Mouse (Mus musculus) heart, embryonic 11.5 days (tissue): ENCODE data around the gene Slc4a8. TPM values are rescaled to one million over a fixed set of nuclear protein-coding genes. Genes with fewer than 3 reads are reported as not detected.

Experiments used
- ATAC-seq: fragments of 200-750 bp; cut with Nextera tagmentation; replicated peaks from 2 replicates; pipeline ENCODE4 v1.8.0; 2017; ENCODE audit warnings: moderate library complexity; ENCODE audit not compliant: insufficient number of reproducible peaks, low FRiP score, low TSS enrichment
- H3K27ac ChIP-seq: fragments of 300-500 bp; sonication (generic); 2 replicates; pipeline ENCODE4 v1.5.1; 2014; ENCODE audit warnings: mild to moderate bottlenecking, low read depth, low read length
- H3K27me3 ChIP-seq: fragments of 300-500 bp; sonication (generic); 2 replicates; pipeline ENCODE4 v1.6.1; 2014; ENCODE audit warnings: mild to moderate bottlenecking, low read length, mixed read lengths; ENCODE audit not compliant: control insufficient read depth, insufficient read depth
- H3K36me3 ChIP-seq: fragments of 300-500 bp; sonication (generic); 2 replicates; pipeline ENCODE4 v1.6.1; 2014; ENCODE audit warnings: mild to moderate bottlenecking, low read length, moderate library complexity, mixed read lengths; ENCODE audit not compliant: control insufficient read depth, insufficient read depth
- H3K4me1 ChIP-seq: fragments of 300-500 bp; sonication (generic); 2 replicates; pipeline ENCODE4 v1.6.1; 2014; ENCODE audit warnings: low read length; ENCODE audit not compliant: control insufficient read depth, insufficient read depth
- H3K4me2 ChIP-seq: fragments of 300-500 bp; sonication (generic); 2 replicates; pipeline ENCODE4 v1.6.1; 2014; ENCODE audit warnings: mild to moderate bottlenecking, moderate library complexity
- H3K4me3 ChIP-seq: fragments of 300-500 bp; sonication (generic); 2 replicates; pipeline ENCODE4 v1.5.1; 2014; ENCODE audit warnings: low read depth, low read length
- H3K9ac ChIP-seq: fragments of 300-500 bp; sonication (generic); 2 replicates; pipeline ENCODE4 v1.6.1; 2014; ENCODE audit warnings: mild to moderate bottlenecking, low read depth, low read length, moderate library complexity
- H3K9me3 ChIP-seq: fragments of 300-500 bp; sonication (generic); replicated peaks from 2 replicates; pipeline ENCODE4 v1.6.1; 2016; ENCODE audit warnings: low read length; ENCODE audit not compliant: control insufficient read depth
- WGBS: fragments of 180-500 bp; shearing (Covaris S2); extraction: QIAGEN DNeasy Blood & Tissue Kit; methylation state at CpG from one replicate; pipeline ENCODE4 v1.1.7; 2014; ENCODE audit not compliant: insufficient replicate concordance; 5-methylcytosine and 5-hydroxymethylcytosine counted together
- polyA plus RNA-seq: library from polyadenylated mRNA; unstranded; fragments of >200 nt; fragmentation: Nextera tagmentation; extraction: Ambion mirVana; gene quantifications from 2 replicates; pipeline ENCODE4 v1.2.1, GENCODE M21; 2014

Slc4a8 gene
- polyA plus RNA-seq, 1 experiment from 2014 or later, result 2.0 TPM

- Histone ChIP-seq H3K4me1 (peaks cover 4% of the 10 kb centered on the region; the same call in 1 of the 2 replicates), H3K9ac (no peak overlapping the region), H3K36me3 (no peaks in the 10 kb centered on the region), H3K27ac (no peak overlapping the region), H3K4me3 (no peak overlapping the region), H3K4me2 (no peak overlapping the region), H3K27me3 (no peaks in the 10 kb centered on the region), H3K9me3 (no peaks in the 10 kb centered on the region)
- no peak for ATAC-seq
- WGBS, result 82% methylated on average over 3 of the region's 3 CpGs
Measured at GRCm38 (mm10) chr15:100748584-100748983, 13.0 kb upstream of the Slc4a8 start.

DNA sequence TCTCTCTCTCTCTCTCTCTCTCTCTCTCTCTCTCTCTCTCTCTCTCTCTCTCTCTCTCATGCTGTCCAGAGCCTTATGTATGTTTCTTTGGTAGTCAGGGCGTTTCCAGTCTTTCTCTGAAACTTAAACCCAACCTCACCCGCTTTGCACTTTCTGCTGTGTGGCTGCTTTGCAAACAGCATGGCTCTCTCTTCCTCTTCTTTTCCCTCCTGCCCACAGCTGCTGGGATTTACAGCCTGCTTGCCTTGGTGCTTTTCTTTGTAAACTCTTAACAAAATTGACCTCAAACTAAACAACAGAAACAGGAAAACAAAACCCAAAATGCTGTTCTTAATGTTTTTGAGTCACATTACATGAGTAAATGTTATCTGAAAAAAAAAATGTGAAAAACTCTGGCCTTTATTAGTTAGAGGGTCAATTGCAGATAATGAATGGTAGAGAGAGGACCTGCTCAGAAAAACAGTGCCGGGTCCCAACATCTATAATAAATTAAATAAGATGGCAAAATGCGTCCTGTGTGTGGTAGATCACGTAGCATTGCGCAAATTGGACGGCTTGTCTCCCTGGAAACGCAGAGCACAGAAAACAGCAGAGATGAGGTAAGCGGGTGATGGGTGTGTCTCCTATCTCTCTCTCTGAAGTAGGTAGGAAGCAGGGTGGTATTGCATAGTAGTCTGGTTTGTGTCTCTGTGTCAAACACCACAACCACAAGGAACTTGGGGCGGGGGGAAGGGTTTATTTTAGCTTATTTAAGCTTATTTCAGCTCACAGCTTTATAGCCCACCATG lies 11.6 kb upstream of the Slc4a8 start:
- Histone ChIP-seq H3K4me1 (peaks cover 4% of the 10 kb centered on the region; the same call in 1 of the 2 replicates), H3K4me2 (no peak overlapping the region), H3K36me3 (no peaks in the 10 kb centered on the region), H3K9ac (no peak overlapping the region), H3K9me3 (no peaks in the 10 kb centered on the region), H3K4me3 (no peak overlapping the region), H3K27me3 (peaks cover 3% of the 10 kb centered on the region; the same call in 1 of the 2 replicates), H3K27ac (no peak overlapping the region)
- no peak for ATAC-seq
- 68% methylated on average over 10 of the region's 10 CpGs for WGBS

- H3K4me1 ChIP-seq, result no peaks in the 10 kb centered on the region
- no peak overlapping the region for H3K4me3 ChIP-seq
- H3K4me2 ChIP-seq, result no peak overlapping the region
- H3K27me3 ChIP-seq, result peaks cover 3% of the 10 kb centered on the region; the same call in 1 of the 2 replicates
- H3K9ac ChIP-seq, result no peak overlapping the region
- no peak for ATAC-seq
- H3K27ac ChIP-seq, result no peak overlapping the region
- H3K9me3 ChIP-seq, result no peaks in the 10 kb centered on the region
- WGBS, result 60% methylated on average over 2 of the region's 2 CpGs
- no peaks in the 10 kb centered on the region for H3K36me3 ChIP-seq
Measured at GRCm38 (mm10) chr15:100752439-100752838, 9.1 kb upstream of the Slc4a8 start.

DNA sequence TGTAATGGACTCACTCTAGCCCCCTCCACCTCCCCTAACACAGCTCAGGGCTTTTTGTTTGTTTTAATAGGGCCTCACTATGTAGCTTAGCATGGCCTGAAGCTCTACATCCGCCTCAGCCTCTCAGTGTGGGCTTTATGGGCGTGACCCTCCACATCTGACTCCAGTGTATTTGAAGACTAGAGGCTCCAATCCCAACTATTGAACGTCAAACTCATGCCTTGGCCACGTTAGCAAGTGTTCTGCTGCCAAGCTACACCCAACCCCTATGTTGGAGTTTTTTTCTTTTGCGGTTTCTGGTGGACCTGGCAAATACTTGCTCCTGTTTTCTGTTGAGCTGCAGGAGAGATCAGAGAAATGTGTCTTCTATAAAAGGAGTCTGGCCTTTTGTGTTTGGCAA lies 8.5 kb upstream of the Slc4a8 start:
- Histone ChIP-seq H3K9me3 (no peaks in the 10 kb centered on the region), H3K27ac (no peak overlapping the region), H3K36me3 (no peaks in the 10 kb centered on the region), H3K4me2 (no peak overlapping the region), H3K4me1 (no peaks in the 10 kb centered on the region), H3K27me3 (peaks cover 3% of the 10 kb centered on the region; the same call in 1 of the 2 replicates), H3K4me3 (no peak overlapping the region), H3K9ac (no peak overlapping the region)
- 69% methylated on average over 5 of the region's 5 CpGs for WGBS
- no peak for ATAC-seq

DNA sequence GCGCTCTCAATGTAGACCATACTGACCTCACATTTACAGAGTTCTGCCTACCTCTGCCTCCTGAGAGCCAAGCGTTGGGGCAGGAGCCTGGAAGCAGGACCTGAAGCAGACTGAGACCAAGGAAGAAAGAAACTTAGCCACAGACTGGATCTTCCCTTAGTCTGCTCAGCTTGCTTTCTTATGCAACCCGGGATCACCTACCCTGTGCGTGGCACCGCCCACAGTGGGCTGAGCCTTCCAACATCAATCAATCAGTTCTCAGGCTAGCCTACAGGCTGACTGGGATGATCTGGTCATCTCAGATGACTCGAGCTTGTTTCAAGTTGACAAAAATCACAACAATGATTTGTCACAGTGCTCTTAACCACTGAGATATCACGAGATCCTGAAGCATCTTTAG lies 7.5 kb upstream of the Slc4a8 start:
- H3K4me2 ChIP-seq, result no peak overlapping the region
- H3K9me3 ChIP-seq, result no peaks in the 10 kb centered on the region
- H3K27me3 ChIP-seq, result peaks cover 3% of the 10 kb centered on the region; the same call in 1 of the 2 replicates
- H3K4me1 ChIP-seq, result no peaks in the 10 kb centered on the region
- no peak for ATAC-seq
- no peak overlapping the region for H3K9ac ChIP-seq
- WGBS, result 34% methylated on average over 7 of the region's 7 CpGs
- no peak overlapping the region for H3K27ac ChIP-seq
- no peak overlapping the region for H3K4me3 ChIP-seq
- no peaks in the 10 kb centered on the region for H3K36me3 ChIP-seq

DNA sequence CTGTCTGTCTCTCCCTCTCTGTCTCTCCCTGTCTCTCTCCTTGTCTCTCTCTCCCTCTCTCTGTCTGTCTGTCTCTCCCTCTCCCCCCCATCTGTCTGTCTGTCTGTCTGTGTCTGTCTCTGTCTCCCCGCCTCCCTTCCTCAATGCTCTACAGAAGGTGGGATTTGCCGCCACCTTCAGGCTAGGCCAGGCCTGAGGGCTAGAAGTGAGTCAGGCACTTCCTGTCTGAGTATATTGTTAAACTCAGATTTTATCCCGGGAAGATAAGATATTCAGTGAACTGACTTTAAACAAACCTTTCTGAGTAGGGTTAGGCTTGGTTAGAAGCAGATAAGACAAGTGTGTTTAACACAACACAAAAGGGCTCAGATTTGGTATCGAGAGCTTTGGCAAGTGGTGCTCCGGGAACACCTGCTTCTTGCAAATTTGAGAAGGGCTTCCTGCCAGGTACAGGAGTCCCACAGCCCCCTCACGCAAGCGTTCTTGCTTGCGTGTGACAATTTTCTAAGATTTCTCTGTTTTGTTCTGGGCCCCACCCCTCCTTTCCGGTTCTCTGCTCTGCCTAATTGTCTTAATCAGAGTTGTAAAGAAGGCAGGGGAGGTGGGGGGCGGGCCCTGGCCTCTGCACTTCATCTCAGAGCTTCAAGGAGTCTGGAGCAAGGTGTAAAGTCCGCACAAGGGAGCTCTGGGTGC lies 6.6 kb upstream of the Slc4a8 start:
- peak overlapping the region; percentile 52 for H3K4me2 ChIP-seq
- H3K27ac ChIP-seq, result no peak overlapping the region
- no peaks in the 10 kb centered on the region for H3K4me1 ChIP-seq
- no peaks in the 10 kb centered on the region for H3K9me3 ChIP-seq
- H3K27me3 ChIP-seq, result peaks cover 3% of the 10 kb centered on the region; the same call in 1 of the 2 replicates
- H3K4me3 ChIP-seq, result 0 out of 2 replicates have a peak overlapping the region, but pooled peaks have one; percentile 3
- H3K36me3 ChIP-seq, result no peaks in the 10 kb centered on the region
- ATAC-seq, result no peak
- no peak overlapping the region for H3K9ac ChIP-seq
- WGBS, result 8% methylated on average over 11 of the region's 11 CpGs

- no peak for ATAC-seq
- H3K4me2 ChIP-seq, result peak overlapping the region; percentile 52; the same call in 1 of the 2 replicates
- WGBS, result 63% methylated on average over 7 of the region's 8 CpGs
- H3K27me3 ChIP-seq, result peaks cover 3% of the 10 kb centered on the region; the same call in 1 of the 2 replicates
- H3K9me3 ChIP-seq, result no peaks in the 10 kb centered on the region
- H3K4me3 ChIP-seq, result no peak overlapping the region
- no peak overlapping the region for H3K9ac ChIP-seq
- no peak overlapping the region for H3K27ac ChIP-seq
- no peaks in the 10 kb centered on the region for H3K36me3 ChIP-seq
- no peaks in the 10 kb centered on the region for H3K4me1 ChIP-seq
Measured at GRCm38 (mm10) chr15:100755498-100755859, 6.1 kb upstream of the Slc4a8 start.

DNA sequence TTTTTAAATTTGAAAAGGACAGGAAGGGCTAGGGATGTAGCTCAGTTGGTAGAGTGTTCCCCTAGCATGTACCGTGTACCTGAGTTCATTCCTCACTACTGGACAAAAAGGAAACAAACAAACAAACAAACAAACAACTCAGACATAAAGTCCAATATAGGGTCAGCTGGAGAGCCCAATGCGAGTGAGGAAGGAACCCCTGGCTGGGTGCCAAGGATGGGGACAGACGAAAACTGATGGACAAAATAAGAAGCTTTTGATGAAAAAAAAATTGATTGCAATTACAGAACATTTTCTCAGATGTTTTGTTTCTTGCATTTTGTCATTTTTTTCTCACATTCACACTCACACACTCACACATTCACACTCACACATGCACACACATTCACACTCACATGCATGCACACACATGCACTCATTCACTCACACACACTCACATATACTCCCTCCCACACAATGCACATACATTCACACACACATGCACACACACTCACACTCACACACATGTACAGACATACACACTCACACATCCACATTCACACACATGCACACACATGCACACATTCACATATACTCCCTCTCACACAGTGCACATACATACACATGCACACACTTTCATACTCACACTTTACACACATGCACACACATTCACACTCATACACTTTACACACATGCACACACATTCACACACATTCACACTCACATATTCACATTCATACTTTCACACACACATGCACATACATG lies 5.5 kb upstream of the Slc4a8 start:
- no peaks in the 10 kb centered on the region for H3K9me3 ChIP-seq
- 76% methylated on average over 3 of the region's 3 CpGs for WGBS
- H3K27ac ChIP-seq, result no peak overlapping the region
- H3K4me2 ChIP-seq, result no peak overlapping the region
- ATAC-seq, result no peak
- no peaks in the 10 kb centered on the region for H3K36me3 ChIP-seq
- no peak overlapping the region for H3K9ac ChIP-seq
- H3K27me3 ChIP-seq, result peaks cover 3% of the 10 kb centered on the region; the same call in 1 of the 2 replicates
- no peaks in the 10 kb centered on the region for H3K4me1 ChIP-seq
- H3K4me3 ChIP-seq, result no peak overlapping the region
